Mouse (Mus musculus) ovary, adult 10 weeks (tissue): Measurements from ENCODE around the gene Zfp160. TPM values are rescaled to one million over a fixed set of nuclear protein-coding genes. Genes with fewer than 3 reads are reported as not detected.

ENCODE experiments used
- polyA plus RNA-seq: library from polyadenylated mRNA; stranded (reverse); fragments of 350-450 nt; fragmentation: Illumina TruSeq; extraction: RNeasy Lipid Tissue Mini Kit (QIAGEN cat#74804); gene quantifications from one replicate; pipeline ENCODE4 v1.2.3, GENCODE M21; 2014

Gene Zfp160
- 58.7 TPM for polyA plus RNA-seq

DNA sequence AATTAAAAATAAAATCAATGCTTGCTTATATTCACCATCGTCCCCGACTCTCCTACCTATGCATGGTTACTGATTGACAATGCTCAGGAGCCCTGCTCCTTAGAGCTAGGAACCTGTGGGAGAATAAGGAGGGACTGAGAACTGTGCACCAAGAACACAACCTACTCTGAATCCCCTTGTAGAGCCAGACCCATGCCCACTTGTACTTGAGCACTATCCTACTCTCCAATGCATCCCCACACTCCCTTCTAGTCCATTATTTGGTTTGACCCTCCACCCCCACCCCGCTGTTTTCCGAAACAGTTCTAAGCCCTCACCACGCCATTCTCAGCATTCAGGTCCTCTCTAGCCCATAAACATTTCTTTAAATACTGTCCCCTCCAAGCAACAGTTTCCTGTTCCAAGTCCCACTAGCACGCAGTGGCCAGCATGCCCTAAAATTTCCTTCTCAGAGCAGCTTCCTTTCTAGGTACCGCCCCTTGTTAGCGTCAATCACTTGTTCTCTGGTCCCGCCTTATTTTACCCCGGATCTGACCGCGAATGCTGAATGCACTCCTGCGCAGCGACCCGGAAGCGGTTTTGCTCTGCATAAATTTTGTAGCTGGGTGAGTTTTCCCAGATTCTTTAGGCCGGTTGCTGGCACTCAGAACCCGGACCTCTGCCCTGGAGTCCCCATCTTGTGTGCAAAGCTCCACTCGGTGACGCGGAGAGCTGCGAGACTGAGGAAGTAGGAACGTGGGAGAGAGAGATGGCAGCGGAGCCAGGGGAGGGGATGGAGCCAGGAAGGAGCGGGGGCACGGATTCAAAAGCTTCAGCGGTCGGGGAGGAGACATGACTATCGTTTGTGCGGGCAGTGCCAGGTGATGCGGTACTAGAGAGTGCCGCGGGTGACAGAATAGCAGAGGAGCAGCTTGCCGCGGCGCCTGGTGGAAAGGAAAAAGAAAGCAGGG is at the start of gene Zfp160:
Zfp160 (plus strand) TSS at position 522 of the 950 bp plus-strand sequence.

DNA sequence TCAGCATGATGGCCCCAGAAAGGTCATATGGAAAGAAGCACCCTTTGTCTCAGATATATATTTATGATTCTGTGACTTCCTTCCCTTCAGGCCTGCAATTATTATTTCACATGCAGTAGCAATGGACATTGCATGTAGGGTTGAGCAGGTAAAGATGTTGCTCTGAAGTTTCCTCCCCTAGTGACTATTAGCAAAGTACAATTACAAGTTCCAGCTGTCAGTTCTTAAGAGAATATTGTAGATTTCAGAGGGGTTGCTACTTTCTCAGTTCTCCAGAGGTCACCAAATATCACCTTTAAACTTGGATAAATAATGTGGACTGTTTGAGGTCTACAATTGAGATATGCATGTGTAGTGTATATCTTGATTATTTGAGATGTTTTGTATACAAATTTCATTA is 12.3 kb upstream of the Zfp160 start, which contains the start of gene Vmn1r233:
Vmn1r233 (minus strand) TSS at position 101 of the 400 bp plus-strand sequence.

Other genes starting within 250 kb of the Zfp160 start
- gene Vmn1r228, start 222.7 kb upstream of the Zfp160 start, polyA plus RNA-seq = not detected
- gene Vmn1r229, start 197.3 kb upstream of the Zfp160 start, polyA plus RNA-seq = not detected
- gene Vmn1r230, start 168.5 kb upstream of the Zfp160 start, polyA plus RNA-seq = not detected
- gene Vmn1r231, start 103.8 kb upstream of the Zfp160 start, polyA plus RNA-seq = not detected
- not detected for gene Vmn1r232, start 89.2 kb upstream of the Zfp160 start, polyA plus RNA-seq
- gene Ppp2r1a, start 63.6 kb upstream of the Zfp160 start, polyA plus RNA-seq = 39.9 TPM
- gene Vmn1r233, start 12.4 kb upstream of the Zfp160 start, polyA plus RNA-seq = not detected
- gene Vmn1r234, start 217.2 kb downstream of the Zfp160 start, polyA plus RNA-seq = not detected
- gene Vmn1r235, start 247.5 kb downstream of the Zfp160 start, polyA plus RNA-seq = not detected